Mouse (Mus musculus) intestine, embryonic 14.5 days (tissue): Measurements from ENCODE around the gene Rabgap1l. TPM values are rescaled to one million over a fixed set of nuclear protein-coding genes. Genes with fewer than 3 reads are reported as not detected.

Experiments used
- ATAC-seq: fragments of 200-750 bp; cut with Nextera tagmentation; replicated peaks from 2 replicates; pipeline ENCODE4 v1.8.0; 2017; ENCODE audit warnings: low read depth, moderate number of reproducible peaks, moderate TSS enrichment, moderate library complexity; ENCODE audit not compliant: low FRiP score, low TSS enrichment
- DNase-seq: peaks from one replicate; pipeline ENCODE4 v3.0.0-alpha.2; 2018; ENCODE audit warnings: low spot score
- H3K27ac ChIP-seq: fragments of 300-500 bp; sonication (generic); 2 replicates; pipeline ENCODE4 v1.5.1; 2014; ENCODE audit warnings: low read depth, mild to moderate bottlenecking, control low read depth
- H3K27me3 ChIP-seq: fragments of 300-500 bp; sonication (generic); replicated peaks from 2 replicates; pipeline ENCODE4 v1.6.1; 2014; ENCODE audit warnings: low read length, control low read depth; ENCODE audit not compliant: control insufficient read depth, insufficient read depth
- H3K36me3 ChIP-seq: fragments of 300-500 bp; sonication (generic); 2 replicates; pipeline ENCODE4 v1.6.1; 2014; ENCODE audit warnings: low read length, control low read depth; ENCODE audit not compliant: control insufficient read depth, insufficient read depth
- H3K4me1 ChIP-seq: fragments of 300-500 bp; sonication (generic); replicated peaks from 2 replicates; pipeline ENCODE4 v1.6.1; 2014; ENCODE audit warnings: low read length, control low read depth, mixed read lengths; ENCODE audit not compliant: control insufficient read depth, insufficient read depth
- H3K4me2 ChIP-seq: fragments of 300-500 bp; sonication (generic); 2 replicates; pipeline ENCODE4 v1.6.1; 2014; ENCODE audit warnings: low read length
- H3K4me3 ChIP-seq: fragments of 300-500 bp; sonication (generic); 2 replicates; pipeline ENCODE4 v1.5.1; 2014; ENCODE audit warnings: low read depth, low read length, control low read depth, mixed read lengths
- H3K9ac ChIP-seq: fragments of 300-500 bp; sonication (generic); 2 replicates; pipeline ENCODE4 v1.6.1; 2014; ENCODE audit warnings: mild to moderate bottlenecking, low read length
- H3K9me3 ChIP-seq: fragments of 300-500 bp; sonication (generic); 2 replicates; pipeline ENCODE4 v1.6.1; 2016; ENCODE audit warnings: low read length, control low read depth; ENCODE audit not compliant: control insufficient read depth
- WGBS: fragments of 180-500 bp; shearing (Covaris S2); extraction: QIAGEN DNeasy Blood & Tissue Kit; methylation state at CpG from one replicate; pipeline ENCODE4 v1.1.7; 2014; 5-methylcytosine and 5-hydroxymethylcytosine counted together
- polyA plus RNA-seq: library from polyadenylated mRNA; unstranded; fragments of >200 nt; fragmentation: Nextera tagmentation; extraction: Ambion mirVana; gene quantifications from 2 replicates; pipeline ENCODE4 v1.2.1, GENCODE M21; 2014

The Rabgap1l gene
- polyA plus RNA-seq, 1 experiment from 2014 or later: 19.9 TPM

DNA sequence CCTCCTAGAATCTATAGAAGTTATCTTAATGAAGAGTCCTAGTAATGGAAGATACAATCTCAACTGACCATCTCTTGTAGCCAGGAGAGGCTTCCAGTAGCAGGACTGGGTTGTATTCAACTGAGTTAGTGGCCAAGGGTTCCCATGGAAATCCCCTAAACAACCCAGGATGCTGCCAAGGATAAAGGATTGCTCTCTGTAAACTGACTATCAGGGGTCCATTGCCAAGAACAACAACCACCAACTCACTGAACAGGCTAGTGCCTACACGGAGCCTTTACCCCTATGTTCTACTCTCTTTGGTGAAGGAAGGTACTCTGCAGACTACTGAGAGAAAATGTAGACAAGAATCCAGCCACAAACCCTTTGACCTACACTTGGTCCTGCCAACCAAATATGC, 18.8 kb downstream of the Rabgap1l start:
- no peaks in the 10 kb centered on the region for H3K9me3 ChIP-seq
- H3K27me3 ChIP-seq: no peaks in the 10 kb centered on the region
- no peak overlapping the region for H3K9ac ChIP-seq
- no peak overlapping the region for H3K27ac ChIP-seq
- no peaks in the 10 kb centered on the region for H3K4me1 ChIP-seq
- no peak for DNase-seq
- 70% methylated on average over 1 of the region's 1 CpGs for WGBS
- no peak overlapping the region for H3K4me2 ChIP-seq
- no peak overlapping the region for H3K4me3 ChIP-seq
- no peak for ATAC-seq
- no peaks in the 10 kb centered on the region for H3K36me3 ChIP-seq

GRCm38 (mm10) chr1:160765565-160765964, 27.4 kb downstream of the Rabgap1l start:
- Histone ChIP-seq H3K4me1 (no peaks in the 10 kb centered on the region), H3K9me3 (no peaks in the 10 kb centered on the region), H3K36me3 (no peaks in the 10 kb centered on the region), H3K4me3 (no peak overlapping the region), H3K27me3 (no peaks in the 10 kb centered on the region), H3K4me2 (no peak overlapping the region), H3K27ac (no peak overlapping the region), H3K9ac (no peak overlapping the region)
- ATAC-seq: no peak
- DNase-seq: no peak
- 84% methylated on average over 2 of the region's 2 CpGs for WGBS

DNA sequence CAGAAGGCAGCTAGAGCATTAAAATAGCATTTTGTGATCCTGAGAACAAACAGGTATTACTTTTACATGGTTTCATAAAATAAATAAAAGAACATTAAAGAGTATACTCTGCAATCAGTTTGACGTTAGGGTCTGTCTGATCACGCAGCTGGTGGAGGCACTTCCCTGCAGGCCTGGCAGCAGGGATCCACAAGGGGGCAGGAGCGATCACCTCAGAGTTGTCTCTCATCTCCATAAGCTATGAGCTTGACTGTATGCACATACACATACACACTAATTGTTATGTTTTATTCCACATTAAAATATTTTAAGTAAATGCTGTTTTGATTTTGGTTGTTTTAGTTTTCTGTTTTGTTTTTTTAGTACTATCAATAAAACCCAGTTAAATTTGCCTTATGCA, 34.8 kb downstream of the Rabgap1l start:
- Histone ChIP-seq H3K27ac (no peak overlapping the region), H3K4me2 (no peak overlapping the region), H3K4me1 (no peaks in the 10 kb centered on the region), H3K27me3 (no peaks in the 10 kb centered on the region), H3K9me3 (no peaks in the 10 kb centered on the region), H3K9ac (no peak overlapping the region), H3K4me3 (no peak overlapping the region), H3K36me3 (no peaks in the 10 kb centered on the region)
- 22% methylated on average over 3 of the region's 3 CpGs for WGBS
- DNase-seq (peak; percentile 72), ATAC-seq (no peak; the same call in 1 of the 2 replicates)

DNA sequence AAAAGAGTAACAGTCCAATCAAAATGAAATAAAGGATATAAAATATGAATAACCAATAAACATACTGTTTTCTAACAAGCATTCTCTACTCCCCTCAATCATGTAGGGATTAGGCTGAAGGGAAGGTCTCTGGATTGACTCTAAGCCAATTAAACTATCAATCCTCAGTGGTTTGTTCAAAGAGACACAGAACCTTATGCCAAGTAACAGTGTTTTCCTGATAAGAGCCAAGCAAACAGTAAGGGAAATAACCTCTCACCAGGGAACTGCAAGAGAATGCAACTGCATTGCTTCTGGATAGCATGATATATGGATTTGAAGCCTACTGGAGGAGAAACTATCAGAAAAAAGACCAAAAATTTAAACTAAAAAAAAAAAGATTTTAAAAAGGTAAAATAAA, 37.7 kb downstream of the Rabgap1l start:
- DNase-seq (no peak), ATAC-seq (no peak)
- Histone ChIP-seq H3K9ac (no peak overlapping the region), H3K9me3 (no peaks in the 10 kb centered on the region), H3K4me1 (no peaks in the 10 kb centered on the region), H3K36me3 (no peaks in the 10 kb centered on the region), H3K27ac (no peak overlapping the region), H3K4me2 (no peak overlapping the region), H3K4me3 (no peak overlapping the region), H3K27me3 (no peaks in the 10 kb centered on the region)

- Histone ChIP-seq H3K27ac (no peak overlapping the region), H3K4me2 (no peak overlapping the region), H3K27me3 (no peaks in the 10 kb centered on the region), H3K4me3 (no peak overlapping the region), H3K9ac (no peak overlapping the region), H3K9me3 (no peaks in the 10 kb centered on the region), H3K36me3 (no peaks in the 10 kb centered on the region), H3K4me1 (0 out of 2 replicates have a peak, but pooled peaks cover 3% of the 10 kb centered on the region)
- WGBS: 80% methylated on average over 2 of the region's 2 CpGs
- ATAC-seq (no peak), DNase-seq (no peak)
Observed at GRCm38 (mm10) chr1:160750629-160751028, 42.4 kb downstream of the Rabgap1l start.

DNA sequence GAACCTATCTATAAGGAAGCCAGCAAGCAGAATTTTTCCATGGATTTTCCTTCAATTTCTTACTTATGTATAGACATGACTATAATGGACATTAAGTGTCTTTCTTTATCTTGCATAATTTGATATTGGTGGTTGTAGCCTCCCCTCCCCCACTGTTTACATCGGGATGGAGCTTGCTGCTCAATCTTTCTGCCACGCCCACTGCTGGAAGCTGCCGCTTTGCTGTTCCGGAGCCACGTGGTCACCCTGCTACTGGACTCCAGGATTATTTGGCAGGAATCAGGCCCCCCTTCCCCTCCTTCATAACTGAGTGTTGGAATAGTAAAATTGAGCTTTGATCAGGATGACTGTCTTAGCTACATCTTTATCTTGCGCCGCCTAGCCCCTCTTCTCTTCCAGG, 46.2 kb downstream of the Rabgap1l start:
- Histone ChIP-seq H3K36me3 (no peaks in the 10 kb centered on the region), H3K9ac (no peak overlapping the region), H3K4me3 (no peak overlapping the region), H3K27me3 (no peaks in the 10 kb centered on the region), H3K4me1 (0 out of 2 replicates have a peak, but pooled peaks cover 3% of the 10 kb centered on the region), H3K4me2 (no peak overlapping the region), H3K27ac (no peak overlapping the region), H3K9me3 (no peaks in the 10 kb centered on the region)
- ATAC-seq (no peak), DNase-seq (no peak)
- 25% methylated on average over 7 of the region's 7 CpGs for WGBS

GRCm38 (mm10) chr1:160745238-160745930, 47.6 kb downstream of the Rabgap1l start:
- 72% methylated on average over 6 of the region's 7 CpGs for WGBS
- H3K27ac ChIP-seq: no peak overlapping the region
- ATAC-seq: no peak

GRCm38 (mm10) chr1:160744009-160744408, 49.0 kb downstream of the Rabgap1l start:
- DNase-seq (no peak), ATAC-seq (no peak)
- H3K4me3 ChIP-seq: no peak overlapping the region
- H3K4me1 ChIP-seq: 0 out of 2 replicates have a peak, but pooled peaks cover 3% of the 10 kb centered on the region
- WGBS: 45% methylated on average over 3 of the region's 3 CpGs
- H3K27ac ChIP-seq: no peak overlapping the region
- H3K9ac ChIP-seq: no peak overlapping the region
- H3K27me3 ChIP-seq: no peaks in the 10 kb centered on the region
- no peaks in the 10 kb centered on the region for H3K9me3 ChIP-seq
- no peak overlapping the region for H3K4me2 ChIP-seq
- no peaks in the 10 kb centered on the region for H3K36me3 ChIP-seq

More at GRCm38 (mm10) chr1:160745238-160745930, 47.6 kb downstream of the Rabgap1l start:
- Histone ChIP-seq H3K36me3 (no peaks in the 10 kb centered on the region), H3K9me3 (no peaks in the 10 kb centered on the region), H3K4me1 (0 out of 2 replicates have a peak, but pooled peaks cover 3% of the 10 kb centered on the region), H3K9ac (no peak overlapping the region), H3K27me3 (no peaks in the 10 kb centered on the region), H3K4me2 (no peak overlapping the region), H3K4me3 (no peak overlapping the region)
- no peak for DNase-seq

GRCm38 (mm10) chr1:160743229-160743628, 49.8 kb downstream of the Rabgap1l start:
- ATAC-seq: no peak
- Histone ChIP-seq H3K4me1 (0 out of 2 replicates have a peak, but pooled peaks cover 3% of the 10 kb centered on the region), H3K4me2 (no peak overlapping the region), H3K27ac (no peak overlapping the region), H3K9me3 (no peaks in the 10 kb centered on the region), H3K4me3 (no peak overlapping the region), H3K36me3 (no peaks in the 10 kb centered on the region), H3K9ac (no peak overlapping the region), H3K27me3 (no peaks in the 10 kb centered on the region)
- WGBS: 4% methylated on average over 2 of the region's 2 CpGs
- DNase-seq: peak; percentile 73
